Mouse (Mus musculus): ENCODE results near the gene Mrpl14. TPM values are rescaled to one million over a fixed set of nuclear protein-coding genes. Genes with fewer than 3 reads are reported as not detected.
A peak's percentile ranks its signal among the peaks of the same experiment; 100 is the strongest.

The Mrpl14 gene
- polyA plus RNA-seq, 2 experiments: 113 to 147 TPM

- H3K27me3 ChIP-seq (ENCODE audit: control insufficient read depth, insufficient read depth, low read length): 0 out of 2 replicates have a peak, but pooled peaks cover 4% of the 10 kb centered on the region
- no peak overlapping the region for H3K9ac ChIP-seq (ENCODE audit: low read depth, low read length, severe bottlenecking)
- no peaks in the 10 kb centered on the region for H3K36me3 ChIP-seq (ENCODE audit: control insufficient read depth, insufficient read depth, low read length)
- H3K4me2 ChIP-seq (replicated peaks; ENCODE audit: low read depth, low read length, severe bottlenecking): no peak overlapping the region
- DNase-seq (ENCODE audit: low spot score): no peak
- H3K9me3 ChIP-seq (ENCODE audit: control insufficient read depth, low read length): no peaks in the 10 kb centered on the region
- H3K4me1 ChIP-seq (ENCODE audit: control insufficient read depth, insufficient read depth, low read length): peaks cover 30% of the 10 kb centered on the region
- H3K4me3 ChIP-seq (replicated peaks; ENCODE audit: low read length): no peak overlapping the region
- no peak for ATAC-seq (ENCODE audit: low FRiP score, low read depth)
- WGBS: 79% methylated on average over 4 of the region's 4 CpGs
- no peak overlapping the region for H3K27ac ChIP-seq (replicated peaks; ENCODE audit: low read depth, low read length)
- TF ChIP-seq POLR2A (IDR thresholded peaks at IDR 0.05; ENCODE audit: borderline replicate concordance, extremely low read depth, insufficient read depth, insufficient read length): no peak
These were observed 48.8 kb downstream of the Mrpl14 start for GRCm38 (mm10) chr17:45734881-45735280.

DNA sequence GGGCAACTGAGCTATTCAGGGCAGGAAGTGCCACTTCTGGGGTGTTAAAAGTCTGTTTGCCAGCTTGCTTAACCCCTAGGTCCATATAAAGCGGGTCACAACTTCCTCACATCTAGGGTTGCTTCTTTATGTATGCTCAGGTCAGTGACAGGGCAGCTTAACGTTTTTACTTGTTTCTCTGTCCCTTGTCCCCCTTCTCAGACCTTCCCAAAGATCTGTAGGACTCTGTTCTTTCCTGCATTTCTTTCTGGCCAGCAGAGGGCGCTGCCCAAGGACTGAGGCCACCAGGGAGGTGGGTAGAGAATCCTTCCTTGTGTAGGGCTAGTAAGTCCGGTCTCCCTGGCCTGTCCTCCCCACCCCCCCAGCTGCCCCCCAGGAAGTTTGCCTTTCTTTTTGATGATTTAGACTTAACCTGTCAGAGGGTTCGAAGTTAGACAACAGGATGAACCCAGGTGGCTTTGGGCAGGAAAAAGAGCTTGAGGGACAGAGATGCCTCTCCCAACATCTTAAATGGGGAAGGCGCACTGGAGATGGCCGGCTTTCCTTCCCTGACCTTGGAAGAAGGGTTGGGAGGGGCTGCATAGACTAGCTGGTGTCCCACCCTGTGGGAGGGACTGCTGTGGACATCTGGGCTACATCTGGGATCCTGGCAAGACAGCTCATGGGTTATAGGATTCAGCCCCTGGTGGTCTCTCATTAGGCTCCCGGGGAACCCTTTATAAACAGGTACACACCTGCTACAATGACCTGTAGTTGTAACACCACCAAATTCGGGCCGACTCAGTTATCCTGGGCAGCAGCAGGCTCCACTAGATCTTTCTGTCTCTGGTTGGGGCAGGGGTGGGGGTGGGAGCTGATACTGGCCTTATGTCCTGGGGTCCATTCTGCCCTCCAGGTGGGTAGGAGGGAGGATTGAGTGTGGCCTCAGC, 49.5 kb downstream of the Mrpl14 start:
- Histone ChIP-seq H3K36me3 (ENCODE audit: control insufficient read depth, insufficient read depth, low read length) (no peaks in the 10 kb centered on the region), H3K27ac (replicated peaks; ENCODE audit: low read depth, low read length) (peak overlapping the region; percentile 87), H3K4me1 (ENCODE audit: control insufficient read depth, insufficient read depth, low read length) (peaks cover 30% of the 10 kb centered on the region), H3K9ac (ENCODE audit: low read depth, low read length, severe bottlenecking) (peak overlapping the region; percentile 67), H3K4me2 (replicated peaks; ENCODE audit: low read depth, low read length, severe bottlenecking) (peak overlapping the region; percentile 75), H3K4me3 (replicated peaks; ENCODE audit: low read length) (peak overlapping the region; percentile 42), H3K9me3 (ENCODE audit: control insufficient read depth, low read length) (no peaks in the 10 kb centered on the region), H3K27me3 (ENCODE audit: control insufficient read depth, insufficient read depth, low read length) (0 out of 2 replicates have a peak, but pooled peaks cover 4% of the 10 kb centered on the region)
- TF ChIP-seq POLR2A (IDR thresholded peaks at IDR 0.05; ENCODE audit: borderline replicate concordance, extremely low read depth, insufficient read depth, insufficient read length): no peak
- 6% methylated on average over 10 of the region's 10 CpGs for WGBS
- ATAC-seq (ENCODE audit: low FRiP score, low read depth) (peak; percentile 31; the same call in 1 of the 2 replicates), DNase-seq (ENCODE audit: low spot score) (peak; percentile 76)

- peak overlapping the region; percentile 75 for H3K4me2 ChIP-seq (replicated peaks; ENCODE audit: low read depth, low read length, severe bottlenecking)
- H3K4me1 ChIP-seq (ENCODE audit: control insufficient read depth, insufficient read depth, low read length): peaks cover 30% of the 10 kb centered on the region
- ATAC-seq (ENCODE audit: low FRiP score, low read depth) (peak; percentile 78), DNase-seq (ENCODE audit: low spot score) (peak; percentile 90)
- H3K9me3 ChIP-seq (ENCODE audit: control insufficient read depth, low read length): no peaks in the 10 kb centered on the region
- H3K36me3 ChIP-seq (ENCODE audit: control insufficient read depth, insufficient read depth, low read length): no peaks in the 10 kb centered on the region
- TF ChIP-seq POLR2A (IDR thresholded peaks at IDR 0.05; ENCODE audit: borderline replicate concordance, extremely low read depth, insufficient read depth, insufficient read length): peak; percentile 75; the same call in 1 of the 2 replicates
- peak overlapping the region; percentile 67 for H3K9ac ChIP-seq (ENCODE audit: low read depth, low read length, severe bottlenecking)
- 3% methylated on average over 13 of the region's 72 CpGs for WGBS
- 0 out of 2 replicates have a peak, but pooled peaks cover 4% of the 10 kb centered on the region for H3K27me3 ChIP-seq (ENCODE audit: control insufficient read depth, insufficient read depth, low read length)
- H3K27ac ChIP-seq (replicated peaks; ENCODE audit: low read depth, low read length): peak overlapping the region; percentile 87
- peak overlapping the region; percentile 42 for H3K4me3 ChIP-seq (replicated peaks; ENCODE audit: low read length)
These were observed 50.4 kb downstream of the Mrpl14 start for GRCm38 (mm10) chr17:45736311-45737077.

DNA sequence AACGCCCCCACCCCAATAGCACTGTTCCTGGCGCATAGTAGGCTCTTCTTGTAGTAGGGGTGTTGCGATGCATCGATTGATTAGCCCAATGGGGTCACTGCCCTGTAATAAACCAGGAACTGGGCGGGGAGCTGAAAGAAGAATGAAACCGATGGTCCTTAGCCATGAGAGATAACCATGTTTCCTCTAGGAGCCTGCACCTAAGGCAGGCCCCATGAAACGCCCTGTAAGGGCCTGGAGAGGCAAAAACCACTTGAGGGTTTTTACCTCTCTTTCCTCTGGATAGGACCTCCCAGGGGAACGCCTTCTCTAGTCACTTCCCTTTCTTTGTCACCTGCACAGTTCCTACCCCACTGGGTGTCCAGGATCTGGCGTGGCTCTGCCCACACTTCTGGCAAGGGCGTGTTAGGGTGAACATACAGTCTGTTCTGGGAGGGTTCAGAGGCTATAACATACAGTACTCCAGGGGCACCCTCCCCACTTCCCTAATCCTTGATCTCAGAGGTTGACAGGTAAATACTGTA, 51.0 kb downstream of the Mrpl14 start:
- Histone ChIP-seq H3K4me3 (replicated peaks; ENCODE audit: low read length) (peak overlapping the region; percentile 42), H3K27ac (replicated peaks; ENCODE audit: low read depth, low read length) (peak overlapping the region; percentile 87), H3K9me3 (ENCODE audit: control insufficient read depth, low read length) (no peaks in the 10 kb centered on the region), H3K36me3 (ENCODE audit: control insufficient read depth, insufficient read depth, low read length) (no peaks in the 10 kb centered on the region), H3K4me1 (ENCODE audit: control insufficient read depth, insufficient read depth, low read length) (peaks cover 30% of the 10 kb centered on the region), H3K9ac (ENCODE audit: low read depth, low read length, severe bottlenecking) (peak overlapping the region; percentile 67), H3K27me3 (ENCODE audit: control insufficient read depth, insufficient read depth, low read length) (0 out of 2 replicates have a peak, but pooled peaks cover 4% of the 10 kb centered on the region), H3K4me2 (replicated peaks; ENCODE audit: low read depth, low read length, severe bottlenecking) (peak overlapping the region; percentile 75)
- DNase-seq (ENCODE audit: low spot score) (no peak), ATAC-seq (ENCODE audit: low FRiP score, low read depth) (0 out of 2 replicates have a peak, but pooled peaks have one; percentile 5)
- 17% methylated on average over 10 of the region's 10 CpGs for WGBS
- TF ChIP-seq POLR2A (IDR thresholded peaks at IDR 0.05; ENCODE audit: borderline replicate concordance, extremely low read depth, insufficient read depth, insufficient read length): no peak

Data from limb, embryonic 14.5 days (tissue).